Mouse (Mus musculus) embryonic facial prominence, embryonic 10.5 days (tissue): ENCODE results near the gene Gse1. TPM values are rescaled to one million over a fixed set of nuclear protein-coding genes. Genes with fewer than 3 reads are reported as not detected.

ENCODE experiments used
- DNase-seq: peaks from one replicate; pipeline ENCODE4 v3.0.0-alpha.2; 2017; ENCODE audit warnings: low spot score
- H3K27ac ChIP-seq: fragments of 300-500 bp; sonication (generic); replicated peaks from 2 replicates; pipeline ENCODE4 v1.5.1; 2016; ENCODE audit warnings: mild to moderate bottlenecking
- H3K27me3 ChIP-seq: fragments of 300-500 bp; sonication (generic); replicated peaks from 2 replicates; pipeline ENCODE4 v1.6.1; 2016; ENCODE audit warnings: low read depth, mild to moderate bottlenecking; ENCODE audit not compliant: poor library complexity, severe bottlenecking
- H3K36me3 ChIP-seq: fragments of 300-500 bp; sonication (generic); replicated peaks from 2 replicates; pipeline ENCODE4 v1.6.1; 2016; ENCODE audit warnings: mild to moderate bottlenecking, moderate library complexity
- H3K4me1 ChIP-seq: fragments of 300-500 bp; sonication (generic); 2 replicates; pipeline ENCODE4 v1.6.1; 2016
- H3K4me3 ChIP-seq: fragments of 300-500 bp; sonication (generic); 2 replicates; pipeline ENCODE4 v1.5.1; 2016; ENCODE audit warnings: mild to moderate bottlenecking, moderate library complexity
- H3K9me3 ChIP-seq: fragments of 300-500 bp; sonication (generic); 2 replicates; pipeline ENCODE4 v1.6.1; 2016; ENCODE audit warnings: mild to moderate bottlenecking
- WGBS: fragments of 180-500 bp; shearing (Covaris S2); methylation state at CpG from one replicate; pipeline ENCODE4 v1.1.7; 2016; 5-methylcytosine and 5-hydroxymethylcytosine counted together
- polyA plus RNA-seq: library from polyadenylated mRNA; unstranded; fragments of >200 nt; fragmentation: Nextera tagmentation; extraction: Ambion mirVana; gene quantifications from 2 replicates; pipeline ENCODE4 v1.2.1, GENCODE M21; 2016

Gse1 gene
- polyA plus RNA-seq, 1 experiment from 2014 or later = 10.2 TPM

GRCm38 (mm10) chr8:120562680-120563347 lies 334.6 kb downstream of the Gse1 start:
- 70% methylated on average over 18 of the region's 18 CpGs for WGBS
- Histone ChIP-seq H3K36me3 (peaks cover 50% of the 10 kb centered on the region), H3K4me3 (peak overlapping the region; percentile 29), H3K9me3 (0 out of 2 replicates have a peak, but pooled peaks cover 6% of the 10 kb centered on the region), H3K27ac (peak overlapping the region; percentile 81), H3K27me3 (no peaks in the 10 kb centered on the region), H3K4me1 (peaks cover 97% of the 10 kb centered on the region)
- DNase-seq = no peak

- H3K4me3 ChIP-seq = peak overlapping the region; percentile 29
- no peaks in the 10 kb centered on the region for H3K27me3 ChIP-seq
- H3K36me3 ChIP-seq = peaks cover 53% of the 10 kb centered on the region
- peak overlapping the region; percentile 81 for H3K27ac ChIP-seq
- peaks cover 10% of the 10 kb centered on the region; the same call in 1 of the 2 replicates for H3K9me3 ChIP-seq
- peak; percentile 76 for DNase-seq
- WGBS = 4% methylated on average over 8 of the region's 8 CpGs
- peaks cover 92% of the 10 kb centered on the region for H3K4me1 ChIP-seq
These were observed 335.1 kb downstream of the Gse1 start for GRCm38 (mm10) chr8:120563348-120563724.

GRCm38 (mm10) chr8:120563851-120564837 lies 335.9 kb downstream of the Gse1 start:
- Histone ChIP-seq H3K27ac (peak overlapping the region; percentile 81), H3K4me3 (peak overlapping the region; percentile 29; the same call in 1 of the 2 replicates), H3K36me3 (peaks cover 54% of the 10 kb centered on the region), H3K27me3 (no peaks in the 10 kb centered on the region), H3K9me3 (peaks cover 11% of the 10 kb centered on the region; the same call in 1 of the 2 replicates), H3K4me1 (peaks cover 87% of the 10 kb centered on the region)
- DNase-seq = peak; percentile 69
- 25% methylated on average over 20 of the region's 20 CpGs for WGBS

- 13% methylated on average over 7 of the region's 7 CpGs for WGBS
- H3K4me1 ChIP-seq = peaks cover 87% of the 10 kb centered on the region
These were observed 337.0 kb downstream of the Gse1 start for GRCm38 (mm10) chr8:120565151-120565711.

GRCm38 (mm10) chr8:120566681-120567080 lies 338.4 kb downstream of the Gse1 start:
- Histone ChIP-seq H3K4me3 (no peak overlapping the region), H3K27me3 (no peaks in the 10 kb centered on the region), H3K9me3 (peaks cover 11% of the 10 kb centered on the region; the same call in 1 of the 2 replicates), H3K27ac (peak overlapping the region; percentile 80), H3K36me3 (peaks cover 80% of the 10 kb centered on the region), H3K4me1 (peaks cover 86% of the 10 kb centered on the region)
- no peak for DNase-seq
- WGBS = 91% methylated on average over 8 of the region's 8 CpGs

More at GRCm38 (mm10) chr8:120565151-120565711, 337.0 kb downstream of the Gse1 start:
- peaks cover 11% of the 10 kb centered on the region; the same call in 1 of the 2 replicates for H3K9me3 ChIP-seq
- no peaks in the 10 kb centered on the region for H3K27me3 ChIP-seq
- H3K27ac ChIP-seq = peak overlapping the region; percentile 80
- peak; percentile 63 for DNase-seq
- H3K4me3 ChIP-seq = peak overlapping the region; percentile 23; the same call in 1 of the 2 replicates
- H3K36me3 ChIP-seq = peaks cover 65% of the 10 kb centered on the region

GRCm38 (mm10) chr8:120567731-120568130 lies 339.5 kb downstream of the Gse1 start:
- Histone ChIP-seq H3K36me3 (peaks cover 87% of the 10 kb centered on the region), H3K4me3 (no peak overlapping the region), H3K27ac (0 out of 2 replicates have a peak overlapping the region, but pooled peaks have one; percentile 7), H3K27me3 (no peaks in the 10 kb centered on the region), H3K4me1 (peaks cover 86% of the 10 kb centered on the region), H3K9me3 (peaks cover 11% of the 10 kb centered on the region; the same call in 1 of the 2 replicates)
- no peak for DNase-seq
- 97% methylated on average over 17 of the region's 17 CpGs for WGBS

- Histone ChIP-seq H3K9me3 (peaks cover 11% of the 10 kb centered on the region; the same call in 1 of the 2 replicates), H3K36me3 (peaks cover 87% of the 10 kb centered on the region), H3K4me1 (peaks cover 86% of the 10 kb centered on the region), H3K27me3 (no peaks in the 10 kb centered on the region), H3K4me3 (no peak overlapping the region), H3K27ac (no peak overlapping the region)
- no peak for DNase-seq
- 96% methylated on average over 37 of the region's 37 CpGs for WGBS
These were observed 340.0 kb downstream of the Gse1 start for GRCm38 (mm10) chr8:120568164-120568798.

- WGBS = 96% methylated on average over 17 of the region's 17 CpGs
- Histone ChIP-seq H3K9me3 (peaks cover 11% of the 10 kb centered on the region; the same call in 1 of the 2 replicates), H3K27ac (no peak overlapping the region), H3K4me1 (peaks cover 86% of the 10 kb centered on the region), H3K36me3 (peaks cover 91% of the 10 kb centered on the region), H3K27me3 (no peaks in the 10 kb centered on the region), H3K4me3 (no peak overlapping the region)
- no peak for DNase-seq
These were observed 340.9 kb downstream of the Gse1 start for GRCm38 (mm10) chr8:120569123-120569522.

GRCm38 (mm10) chr8:120569939-120570715 lies 341.9 kb downstream of the Gse1 start:
- H3K36me3 ChIP-seq = peaks cover 96% of the 10 kb centered on the region
- WGBS = 67% methylated on average over 13 of the region's 13 CpGs
- H3K4me1 ChIP-seq = peaks cover 86% of the 10 kb centered on the region
- H3K27me3 ChIP-seq = no peaks in the 10 kb centered on the region
- DNase-seq = peak; percentile 89
- H3K9me3 ChIP-seq = peaks cover 11% of the 10 kb centered on the region; the same call in 1 of the 2 replicates
- H3K4me3 ChIP-seq = no peak overlapping the region
- peak overlapping the region; percentile 36 for H3K27ac ChIP-seq

GRCm38 (mm10) chr8:120571561-120571960 lies 343.3 kb downstream of the Gse1 start:
- Histone ChIP-seq H3K4me1 (peaks cover 86% of the 10 kb centered on the region), H3K9me3 (peaks cover 11% of the 10 kb centered on the region; the same call in 1 of the 2 replicates), H3K27ac (no peak overlapping the region), H3K27me3 (no peaks in the 10 kb centered on the region), H3K4me3 (no peak overlapping the region), H3K36me3 (peaks cover 100% of the 10 kb centered on the region)
- no peak for DNase-seq
- WGBS = 76% methylated on average over 8 of the region's 8 CpGs

GRCm38 (mm10) chr8:120572534-120572933 lies 344.3 kb downstream of the Gse1 start:
- H3K36me3 ChIP-seq = peaks cover 100% of the 10 kb centered on the region
- 85% methylated on average over 21 of the region's 21 CpGs for WGBS

More at GRCm38 (mm10) chr8:120572534-120572933, 344.3 kb downstream of the Gse1 start:
- Histone ChIP-seq H3K4me3 (no peak overlapping the region), H3K27me3 (no peaks in the 10 kb centered on the region), H3K9me3 (peaks cover 8% of the 10 kb centered on the region; the same call in 1 of the 2 replicates), H3K27ac (no peak overlapping the region), H3K4me1 (peaks cover 81% of the 10 kb centered on the region)
- DNase-seq = no peak
